Mouse (Mus musculus): ENCODE measurements around the gene Tldc1. TPM values are rescaled to one million over a fixed set of nuclear protein-coding genes. Genes with fewer than 3 reads are reported as not detected.

Tldc1 gene
- polyA plus RNA-seq, 1 experiment from 2014 or later: 10.0 TPM

DNA sequence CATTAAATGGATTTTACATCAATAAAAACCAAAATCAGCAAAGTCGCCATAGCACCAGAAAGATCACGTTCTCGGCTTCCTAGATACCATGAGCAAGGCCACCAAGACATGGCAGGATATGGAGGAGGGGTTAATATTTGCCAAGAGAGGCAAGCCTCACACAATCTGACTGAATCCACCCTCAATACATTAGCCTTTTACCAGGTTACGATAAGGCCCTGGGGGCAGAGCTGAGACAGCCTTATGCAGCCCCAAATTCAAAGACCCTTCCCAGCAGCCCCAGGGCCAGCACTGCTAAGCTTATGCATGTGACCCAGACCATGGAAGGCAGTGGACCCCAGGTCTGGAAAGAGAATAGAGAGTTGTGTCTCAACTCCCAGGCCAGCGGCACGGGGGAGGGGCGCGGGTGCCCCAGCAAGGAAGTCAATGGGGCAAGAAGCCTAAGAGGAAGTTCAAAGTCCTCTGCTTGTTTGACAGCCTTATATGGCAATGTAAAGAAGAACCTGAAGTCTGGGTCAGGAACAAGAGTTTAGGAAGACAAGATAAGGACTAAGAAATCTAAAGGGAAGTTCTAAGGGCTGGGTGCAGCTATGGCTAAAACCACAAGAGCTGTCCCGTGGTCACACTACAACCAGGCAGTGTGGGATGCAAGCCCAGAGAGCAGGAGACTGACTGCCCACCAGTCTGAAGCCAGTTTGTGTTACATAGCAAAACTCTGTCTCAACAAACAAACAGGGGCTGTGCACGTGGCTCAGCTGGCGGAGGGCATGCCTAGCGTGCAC lies 34.6 kb upstream of the Tldc1 start:
- H3K4me1 ChIP-seq: peaks cover 50% of the 10 kb centered on the region
- H3K4me2 ChIP-seq: no peak overlapping the region
- 0 out of 2 replicates have a peak, but pooled peaks cover 16% of the 10 kb centered on the region for H3K36me3 ChIP-seq
- no peak overlapping the region for H3K27ac ChIP-seq (replicated peaks)
- no peaks in the 10 kb centered on the region for H3K27me3 ChIP-seq (replicated peaks)
- no peak overlapping the region for H3K4me3 ChIP-seq (replicated peaks)
- no peaks in the 10 kb centered on the region for H3K9me3 ChIP-seq (replicated peaks)
- ATAC-seq (ENCODE audit: low FRiP score): no peak
- WGBS: 81% methylated on average over 12 of the region's 12 CpGs
- no peak overlapping the region for H3K9ac ChIP-seq (replicated peaks)

DNA sequence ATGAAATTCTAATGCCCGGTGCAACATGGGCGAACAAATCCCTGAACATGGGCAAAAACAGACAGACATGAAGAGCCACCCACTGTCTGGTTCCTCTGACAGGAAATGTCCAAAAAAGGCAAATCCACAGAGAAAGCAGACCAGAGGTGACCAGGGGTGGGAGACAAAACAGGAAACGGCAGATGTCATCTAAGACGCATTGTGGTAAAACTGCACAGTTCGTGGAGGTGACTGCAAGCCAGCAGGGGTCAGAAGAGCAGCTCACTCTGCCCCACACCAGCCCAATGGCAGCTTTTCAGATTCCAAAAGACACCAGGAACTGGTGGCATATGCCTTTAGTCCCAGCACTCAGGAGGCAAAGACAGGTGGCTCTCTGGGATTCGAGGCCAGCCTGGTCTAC lies 33.7 kb upstream of the Tldc1 start:
- H3K4me1 ChIP-seq: peaks cover 45% of the 10 kb centered on the region
- H3K27ac ChIP-seq (replicated peaks): no peak overlapping the region; the same call in 1 of the 2 replicates
- H3K9me3 ChIP-seq (replicated peaks): no peaks in the 10 kb centered on the region
- H3K27me3 ChIP-seq (replicated peaks): no peaks in the 10 kb centered on the region
- no peak overlapping the region for H3K9ac ChIP-seq (replicated peaks)
- no peak overlapping the region for H3K4me3 ChIP-seq (replicated peaks)
- H3K4me2 ChIP-seq: no peak overlapping the region
- H3K36me3 ChIP-seq: 0 out of 2 replicates have a peak, but pooled peaks cover 14% of the 10 kb centered on the region
- WGBS: 55% methylated on average over 6 of the region's 6 CpGs
- no peak for ATAC-seq (ENCODE audit: low FRiP score)

DNA sequence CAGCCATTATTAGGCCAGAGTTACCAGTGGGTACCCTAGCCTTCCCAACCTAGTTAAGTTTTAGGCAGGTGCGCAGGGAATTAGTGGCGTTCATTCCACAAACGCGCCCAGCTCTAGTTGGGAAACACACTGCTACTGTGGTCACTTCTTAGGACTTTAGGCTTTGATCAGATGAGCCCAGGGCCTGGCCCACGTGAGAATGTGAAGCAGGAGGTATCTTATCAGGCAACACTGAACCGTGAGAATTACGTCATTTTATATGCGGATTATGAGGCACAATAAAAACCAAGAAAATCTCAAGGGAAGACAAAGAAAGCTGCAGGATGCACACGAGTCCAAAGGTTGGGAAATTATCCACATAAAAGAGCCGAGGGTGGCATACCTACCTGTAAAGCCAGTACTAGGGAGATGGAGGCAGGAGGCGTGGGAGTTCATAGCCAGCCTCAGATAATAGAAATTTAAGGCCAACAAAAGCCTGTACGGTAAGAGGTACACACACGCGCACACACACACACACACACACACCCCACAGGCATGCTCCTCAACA lies 32.8 kb upstream of the Tldc1 start:
- no peak overlapping the region for H3K9ac ChIP-seq (replicated peaks)
- H3K27ac ChIP-seq (replicated peaks): no peak overlapping the region
- 67% methylated on average over 14 of the region's 14 CpGs for WGBS
- H3K9me3 ChIP-seq (replicated peaks): no peaks in the 10 kb centered on the region
- no peak for ATAC-seq (ENCODE audit: low FRiP score)
- H3K4me2 ChIP-seq: no peak overlapping the region; the same call in 1 of the 2 replicates
- H3K27me3 ChIP-seq (replicated peaks): no peaks in the 10 kb centered on the region
- H3K4me1 ChIP-seq: peaks cover 45% of the 10 kb centered on the region
- no peak overlapping the region for H3K4me3 ChIP-seq (replicated peaks)
- H3K36me3 ChIP-seq: 0 out of 2 replicates have a peak, but pooled peaks cover 14% of the 10 kb centered on the region

DNA sequence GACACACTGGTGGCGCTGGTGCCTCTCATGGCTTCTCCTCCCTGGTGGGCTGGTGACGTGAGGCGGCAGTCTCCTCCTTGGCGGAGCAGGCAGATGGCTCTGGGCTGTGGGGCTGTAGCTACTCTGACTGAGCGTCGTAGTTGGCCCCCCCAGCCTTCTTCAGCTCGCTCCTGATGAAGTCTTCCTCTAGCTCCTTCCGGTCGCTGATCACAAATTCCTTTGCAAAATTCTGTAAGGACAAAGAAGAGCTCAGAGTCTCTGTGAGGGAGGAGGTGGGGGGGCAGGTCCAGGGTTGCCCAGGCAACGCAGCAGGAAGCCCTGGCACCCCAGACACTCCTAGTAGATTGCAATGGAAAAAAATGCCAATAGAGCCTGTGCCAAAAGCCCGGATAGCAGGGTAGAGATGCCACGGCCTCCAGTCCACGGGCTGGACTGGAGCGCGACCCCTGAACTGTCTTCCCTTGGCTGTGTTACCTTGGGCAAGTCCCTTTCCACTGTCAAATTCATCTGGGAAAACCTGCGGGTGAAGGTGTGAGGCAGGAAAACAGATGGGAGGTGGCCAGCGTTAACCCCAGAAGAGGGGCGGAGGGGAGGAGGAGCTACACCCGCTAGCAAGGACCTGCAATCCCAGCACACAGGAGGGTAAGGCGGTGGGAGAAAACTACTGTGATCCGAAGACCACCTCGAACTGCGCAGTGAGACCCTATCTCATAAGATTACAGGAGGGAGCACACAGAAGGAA lies 32.1 kb upstream of the Tldc1 start:
- H3K27ac ChIP-seq (replicated peaks): peak overlapping the region; percentile 41
- peak overlapping the region; percentile 26; the same call in 1 of the 2 replicates for H3K4me2 ChIP-seq
- H3K9me3 ChIP-seq (replicated peaks): no peaks in the 10 kb centered on the region
- no peak overlapping the region for H3K9ac ChIP-seq (replicated peaks)
- peak; percentile 45; the same call in 1 of the 2 replicates for ATAC-seq (ENCODE audit: low FRiP score)
- H3K27me3 ChIP-seq (replicated peaks): no peaks in the 10 kb centered on the region
- H3K36me3 ChIP-seq: 0 out of 2 replicates have a peak, but pooled peaks cover 14% of the 10 kb centered on the region
- H3K4me3 ChIP-seq (replicated peaks): no peak overlapping the region
- peaks cover 49% of the 10 kb centered on the region for H3K4me1 ChIP-seq
- 49% methylated on average over 23 of the region's 23 CpGs for WGBS

DNA sequence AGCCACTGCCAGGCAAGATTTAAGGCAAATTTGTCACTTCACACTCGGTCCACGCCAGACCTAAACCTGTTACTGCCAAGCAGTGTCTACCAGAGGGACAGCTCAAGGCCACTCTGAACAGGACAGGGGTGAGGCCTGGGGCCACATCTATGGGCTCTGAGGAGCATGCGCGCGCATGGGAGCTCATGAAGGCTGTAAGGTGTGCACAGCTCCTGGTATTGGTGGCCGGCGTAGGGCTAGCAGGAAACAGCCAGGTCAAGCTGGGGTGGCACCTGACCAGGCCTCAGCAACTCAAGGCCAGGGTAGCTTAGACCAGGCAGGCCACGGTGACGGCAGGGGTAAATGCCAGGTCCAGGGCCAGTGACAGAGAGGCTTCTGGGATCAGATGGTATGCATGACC lies 31.4 kb upstream of the Tldc1 start:
- Histone ChIP-seq H3K9me3 (replicated peaks) (no peaks in the 10 kb centered on the region), H3K4me2 (no peak overlapping the region), H3K27ac (replicated peaks) (peak overlapping the region; percentile 41), H3K4me1 (peaks cover 49% of the 10 kb centered on the region), H3K27me3 (replicated peaks) (no peaks in the 10 kb centered on the region), H3K36me3 (0 out of 2 replicates have a peak, but pooled peaks cover 10% of the 10 kb centered on the region), H3K4me3 (replicated peaks) (no peak overlapping the region), H3K9ac (replicated peaks) (no peak overlapping the region)
- 82% methylated on average over 9 of the region's 9 CpGs for WGBS
- no peak for ATAC-seq (ENCODE audit: low FRiP score)

DNA sequence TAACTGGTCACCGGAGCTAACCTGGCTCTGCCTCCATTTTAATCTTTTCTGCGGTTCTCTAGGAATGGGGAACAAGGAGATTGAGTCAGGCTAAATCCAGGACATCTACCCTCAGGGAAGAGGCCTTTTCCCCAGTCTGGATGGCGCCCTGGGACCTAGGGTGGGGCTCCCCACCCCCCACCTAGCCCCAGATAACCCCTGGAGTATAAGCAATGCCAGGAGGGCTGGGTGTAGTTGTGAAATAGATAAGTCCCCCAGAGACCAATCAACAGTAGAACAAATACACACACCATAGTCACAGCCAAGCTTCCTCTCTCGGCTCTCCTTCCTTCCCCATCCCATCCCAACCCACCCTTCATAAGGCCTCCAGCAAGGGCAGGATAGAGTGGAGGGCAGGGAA lies 29.5 kb upstream of the Tldc1 start:
- H3K9me3 ChIP-seq (replicated peaks): no peaks in the 10 kb centered on the region
- no peak overlapping the region for H3K4me2 ChIP-seq
- no peak overlapping the region for H3K9ac ChIP-seq (replicated peaks)
- H3K36me3 ChIP-seq: 0 out of 2 replicates have a peak, but pooled peaks cover 8% of the 10 kb centered on the region
- peaks cover 41% of the 10 kb centered on the region for H3K4me1 ChIP-seq
- no peaks in the 10 kb centered on the region for H3K27me3 ChIP-seq (replicated peaks)
- H3K4me3 ChIP-seq (replicated peaks): no peak overlapping the region
- ATAC-seq (ENCODE audit: low FRiP score): no peak
- 88% methylated on average over 4 of the region's 4 CpGs for WGBS
- no peak overlapping the region for H3K27ac ChIP-seq (replicated peaks)

DNA sequence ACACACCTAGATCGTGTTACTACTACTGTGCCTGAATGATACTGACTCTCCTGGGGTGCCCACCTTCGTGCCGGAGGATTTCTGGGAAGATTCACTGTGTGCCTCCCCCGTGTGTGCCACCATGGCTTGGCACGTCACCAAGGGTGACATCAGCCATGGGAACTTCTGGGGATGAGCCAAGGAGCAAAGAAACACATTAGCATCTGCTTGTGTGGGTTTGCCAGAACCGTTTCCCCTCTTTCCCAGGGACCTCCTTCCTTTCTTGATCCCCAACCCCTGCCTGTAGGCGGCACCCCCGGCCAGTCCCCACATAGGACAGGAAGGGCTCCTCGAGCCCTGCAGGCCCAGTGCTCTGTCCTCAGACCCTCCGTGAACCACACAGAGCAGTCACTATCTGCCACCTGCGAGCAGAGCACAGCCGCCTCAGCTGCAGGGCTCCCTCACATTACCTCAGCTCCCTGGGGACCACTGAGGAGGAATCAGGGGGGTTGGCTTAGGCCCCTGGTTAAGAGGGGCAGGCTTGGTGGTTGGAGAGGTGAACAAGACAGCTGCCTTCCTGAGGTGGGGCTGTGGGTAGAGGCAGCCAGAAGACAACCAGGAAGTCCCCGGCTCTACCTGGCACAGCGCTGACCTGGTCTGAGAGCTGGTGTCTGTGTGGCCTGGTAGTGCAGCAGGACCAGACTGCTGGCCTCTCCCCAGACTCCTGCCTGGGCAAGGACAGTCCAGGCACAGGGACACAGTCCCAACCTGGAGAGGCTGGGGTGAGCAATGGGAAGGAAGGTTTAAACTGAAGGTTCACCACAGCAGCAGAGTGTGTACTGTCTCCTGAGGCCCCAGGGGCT lies 28.4 kb upstream of the Tldc1 start:
- no peak overlapping the region for H3K4me2 ChIP-seq
- H3K4me3 ChIP-seq (replicated peaks): no peak overlapping the region
- ATAC-seq (ENCODE audit: low FRiP score): peak; percentile 15; the same call in 1 of the 2 replicates
- H3K36me3 ChIP-seq: 0 out of 2 replicates have a peak, but pooled peaks cover 8% of the 10 kb centered on the region
- no peaks in the 10 kb centered on the region for H3K9me3 ChIP-seq (replicated peaks)
- no peak overlapping the region for H3K9ac ChIP-seq (replicated peaks)
- H3K27me3 ChIP-seq (replicated peaks): no peaks in the 10 kb centered on the region
- peak overlapping the region; percentile 60; the same call in 1 of the 2 replicates for H3K27ac ChIP-seq (replicated peaks)
- WGBS: 55% methylated on average over 14 of the region's 14 CpGs
- peaks cover 36% of the 10 kb centered on the region for H3K4me1 ChIP-seq

DNA sequence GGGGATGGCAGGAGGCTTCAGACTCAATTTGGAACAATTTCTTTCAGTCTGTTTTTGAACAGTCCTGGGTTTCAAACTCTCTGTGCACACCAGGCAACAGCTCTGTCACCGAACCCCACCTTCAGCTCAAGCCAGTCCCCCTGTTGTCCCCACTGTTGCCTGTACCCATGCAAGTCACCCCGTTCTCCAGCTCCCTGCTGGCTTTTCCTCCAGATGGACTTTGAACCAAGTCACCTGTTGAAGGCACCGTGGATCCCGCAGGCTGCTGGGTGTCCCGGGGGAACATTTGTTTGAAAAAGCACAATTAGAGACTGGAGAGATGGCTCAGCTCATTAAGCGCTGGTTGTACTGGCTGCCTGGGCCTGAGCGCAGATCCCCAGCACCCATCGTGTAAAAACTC lies 27.1 kb upstream of the Tldc1 start:
- no peak overlapping the region for H3K4me2 ChIP-seq
- H3K9ac ChIP-seq (replicated peaks): no peak overlapping the region
- H3K27ac ChIP-seq (replicated peaks): no peak overlapping the region
- no peak overlapping the region for H3K4me3 ChIP-seq (replicated peaks)
- ATAC-seq (ENCODE audit: low FRiP score): no peak
- 51% methylated on average over 8 of the region's 8 CpGs for WGBS
- H3K9me3 ChIP-seq (replicated peaks): no peaks in the 10 kb centered on the region
- H3K27me3 ChIP-seq (replicated peaks): no peaks in the 10 kb centered on the region
- H3K36me3 ChIP-seq: 0 out of 2 replicates have a peak, but pooled peaks cover 8% of the 10 kb centered on the region
- peaks cover 35% of the 10 kb centered on the region for H3K4me1 ChIP-seq

DNA sequence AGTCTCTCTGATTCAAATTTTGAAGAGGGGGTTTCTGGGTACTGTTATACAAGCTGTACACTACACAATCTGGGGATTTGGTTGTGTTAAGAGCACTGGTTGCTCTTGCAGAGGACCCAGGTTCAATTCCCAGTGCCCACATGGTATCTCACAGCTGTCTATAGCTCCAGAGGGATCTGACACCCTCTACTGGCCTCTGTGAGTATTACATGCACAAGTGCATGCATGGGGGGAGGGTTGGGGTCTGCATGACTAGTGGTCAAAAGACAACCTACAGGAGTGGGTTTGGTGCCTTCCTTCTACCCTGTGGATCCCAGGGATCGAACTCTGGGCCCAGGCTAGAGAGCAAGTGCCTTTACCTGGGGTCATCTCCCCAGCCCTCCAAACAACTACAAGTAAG lies 24.4 kb upstream of the Tldc1 start:
- Histone ChIP-seq H3K9me3 (replicated peaks) (no peaks in the 10 kb centered on the region), H3K4me2 (no peak overlapping the region), H3K36me3 (no peaks in the 10 kb centered on the region), H3K9ac (replicated peaks) (no peak overlapping the region), H3K4me1 (peaks cover 45% of the 10 kb centered on the region), H3K27me3 (replicated peaks) (no peaks in the 10 kb centered on the region), H3K4me3 (replicated peaks) (no peak overlapping the region), H3K27ac (replicated peaks) (no peak overlapping the region)
- WGBS: 94% methylated on average over 1 of the region's 1 CpGs
- ATAC-seq (ENCODE audit: low FRiP score): no peak

DNA sequence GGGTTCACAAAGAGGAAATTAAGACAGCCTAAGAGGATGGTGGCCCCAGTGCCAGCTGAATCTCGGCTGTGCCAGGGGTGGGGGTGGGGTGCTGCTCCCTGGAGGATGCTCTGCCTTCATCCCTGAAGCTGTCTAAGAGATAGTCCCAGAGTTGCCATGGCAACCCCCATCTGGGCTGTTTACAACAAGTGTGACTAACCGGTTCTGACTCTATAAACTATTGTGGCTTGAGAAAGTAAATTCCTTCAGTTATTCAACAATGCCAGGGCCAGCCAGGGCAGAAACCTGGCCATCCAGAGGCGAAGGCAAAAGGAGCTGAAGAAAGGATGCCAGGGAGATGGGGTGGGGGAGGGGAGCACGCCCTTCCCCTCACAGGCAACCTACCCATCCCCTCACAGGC lies 23.0 kb upstream of the Tldc1 start:
- H3K9ac ChIP-seq (replicated peaks): no peak overlapping the region
- peak overlapping the region; percentile 46 for H3K27ac ChIP-seq (replicated peaks)
- H3K9me3 ChIP-seq (replicated peaks): no peaks in the 10 kb centered on the region
- peaks cover 35% of the 10 kb centered on the region for H3K4me1 ChIP-seq
- H3K27me3 ChIP-seq (replicated peaks): no peaks in the 10 kb centered on the region
- no peak overlapping the region for H3K4me2 ChIP-seq
- WGBS: 3% methylated on average over 4 of the region's 4 CpGs
- ATAC-seq (ENCODE audit: low FRiP score): no peak
- no peaks in the 10 kb centered on the region for H3K36me3 ChIP-seq
- no peak overlapping the region for H3K4me3 ChIP-seq (replicated peaks)

DNA sequence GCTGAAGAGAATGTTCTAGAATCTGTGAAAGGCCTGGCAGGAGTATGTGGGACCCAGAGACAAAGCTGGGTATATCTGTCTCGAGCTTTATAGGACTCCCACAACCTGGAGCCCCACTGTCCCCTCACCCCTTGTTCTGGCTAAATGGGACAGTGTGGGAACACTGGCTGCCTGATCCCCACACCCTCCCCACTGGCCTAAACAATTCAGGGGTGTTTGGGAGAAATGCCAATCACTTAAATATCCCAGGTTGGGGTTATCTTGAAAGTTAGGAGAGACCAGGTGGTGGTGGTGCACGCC lies 20.7 kb upstream of the Tldc1 start:
- H3K9me3 ChIP-seq (replicated peaks): no peaks in the 10 kb centered on the region
- peak overlapping the region; percentile 82 for H3K27ac ChIP-seq (replicated peaks)
- H3K4me3 ChIP-seq (replicated peaks): no peak overlapping the region
- H3K4me2 ChIP-seq: peak overlapping the region; percentile 46
- 50% methylated on average over 2 of the region's 2 CpGs for WGBS
- H3K4me1 ChIP-seq: peaks cover 30% of the 10 kb centered on the region
- H3K27me3 ChIP-seq (replicated peaks): no peaks in the 10 kb centered on the region
- H3K36me3 ChIP-seq: no peaks in the 10 kb centered on the region
- no peak overlapping the region for H3K9ac ChIP-seq (replicated peaks)
- ATAC-seq (ENCODE audit: low FRiP score): no peak

All from neural tube, embryonic 15.5 days (tissue).